Mouse (Mus musculus): Measurements from ENCODE around the gene Pfn3. TPM values are rescaled to one million over a fixed set of nuclear protein-coding genes. Genes with fewer than 3 reads are reported as not detected.

Gene Pfn3
- total RNA-seq, 2 experiments from 2014 or later = not detected

Other genes starting within 250 kb of the Pfn3 start
- gene Nsd1, start 205.4 kb downstream of the Pfn3 start, total RNA-seq (2015; ENCODE audit: low replicate concordance) = 36.9 and 38.2 TPM in 2 replicates
- 50.6 and 85.7 TPM in 2 replicates for gene Nsd1, start 205.4 kb downstream of the Pfn3 start, total RNA-seq (2017; ENCODE audit: low replicate concordance)
- 81.3 and 131 TPM in 2 replicates for gene Prelid1, start 94.7 kb downstream of the Pfn3 start, total RNA-seq (2015; ENCODE audit: low replicate concordance)
- gene Prelid1, start 94.7 kb downstream of the Pfn3 start, total RNA-seq (2017; ENCODE audit: low replicate concordance) = 30.9 and 39.1 TPM in 2 replicates
- 83.3 and 153 TPM in 2 replicates for gene Rab24, start 93.3 kb downstream of the Pfn3 start, total RNA-seq (2015; ENCODE audit: low replicate concordance)
- gene Rab24, start 93.3 kb downstream of the Pfn3 start, total RNA-seq (2017; ENCODE audit: low replicate concordance) = 19.8 and 40.4 TPM in 2 replicates
- 293 and 332 TPM in 2 replicates for gene Mxd3, start 85.4 kb downstream of the Pfn3 start, total RNA-seq (2015; ENCODE audit: low replicate concordance)
- gene Mxd3, start 85.4 kb downstream of the Pfn3 start, total RNA-seq (2017; ENCODE audit: low replicate concordance) = 162 and 195 TPM in 2 replicates
- 45.7 and 55.1 TPM in 2 replicates for gene Lman2, start 52.4 kb downstream of the Pfn3 start, total RNA-seq (2015; ENCODE audit: low replicate concordance)
- 56.6 and 75.6 TPM in 2 replicates for gene Lman2, start 52.4 kb downstream of the Pfn3 start, total RNA-seq (2017; ENCODE audit: low replicate concordance)
- gene Rgs14, start 45.5 kb downstream of the Pfn3 start, total RNA-seq (2015; ENCODE audit: low replicate concordance) = 9.0 and 14.7 TPM in 2 replicates
- gene Rgs14, start 45.5 kb downstream of the Pfn3 start, total RNA-seq (2017; ENCODE audit: low replicate concordance) = 4.2 and 7.9 TPM in 2 replicates
- not detected in 2 replicates for gene Slc34a1, start 17.0 kb downstream of the Pfn3 start, total RNA-seq (2015; ENCODE audit: low replicate concordance)
- gene Slc34a1, start 17.0 kb downstream of the Pfn3 start, total RNA-seq (2017; ENCODE audit: low replicate concordance) = not detected in 2 replicates
- gene F12, start 11.6 kb upstream of the Pfn3 start, total RNA-seq (2015; ENCODE audit: low replicate concordance) = not detected in 2 replicates
- not detected in 2 replicates for gene F12, start 11.6 kb upstream of the Pfn3 start, total RNA-seq (2017; ENCODE audit: low replicate concordance)
- 48.2 and 55.5 TPM in 2 replicates for gene Grk6, start 29.8 kb upstream of the Pfn3 start, total RNA-seq (2015; ENCODE audit: low replicate concordance)
- gene Grk6, start 29.8 kb upstream of the Pfn3 start, total RNA-seq (2017; ENCODE audit: low replicate concordance) = 62.2 and 75.7 TPM in 2 replicates
- not detected in 2 replicates for gene Prr7, start 49.0 kb upstream of the Pfn3 start, total RNA-seq (2015; ENCODE audit: low replicate concordance)
- not detected in 2 replicates for gene Prr7, start 49.0 kb upstream of the Pfn3 start, total RNA-seq (2017; ENCODE audit: low replicate concordance)
- gene Dbn1, start 72.9 kb upstream of the Pfn3 start, total RNA-seq (2015; ENCODE audit: low replicate concordance) = not detected in 2 replicates
- gene Dbn1, start 72.9 kb upstream of the Pfn3 start, total RNA-seq (2017; ENCODE audit: low replicate concordance) = 0.45 TPM in 1 of 2 replicates, not detected in the other
- gene Pdlim7, start 98.4 kb upstream of the Pfn3 start, total RNA-seq (2015; ENCODE audit: low replicate concordance) = 0.84 and 1.4 TPM in 2 replicates
- gene Pdlim7, start 98.4 kb upstream of the Pfn3 start, total RNA-seq (2017; ENCODE audit: low replicate concordance) = 0.15 and 3.5 TPM in 2 replicates
- 23.8 and 31.4 TPM in 2 replicates for gene Dok3, start 114.1 kb upstream of the Pfn3 start, total RNA-seq (2015; ENCODE audit: low replicate concordance)
- 5.5 and 7.1 TPM in 2 replicates for gene Dok3, start 114.1 kb upstream of the Pfn3 start, total RNA-seq (2017; ENCODE audit: low replicate concordance)
- gene Ddx41, start 121.4 kb upstream of the Pfn3 start, total RNA-seq (2015; ENCODE audit: low replicate concordance) = 5.8 and 5.9 TPM in 2 replicates
- 9.1 and 28.7 TPM in 2 replicates for gene Ddx41, start 121.4 kb upstream of the Pfn3 start, total RNA-seq (2017; ENCODE audit: low replicate concordance)
- gene Fam193b, start 155.9 kb upstream of the Pfn3 start, total RNA-seq (2015; ENCODE audit: low replicate concordance) = 39.6 and 64.6 TPM in 2 replicates
- 39.5 and 47.1 TPM in 2 replicates for gene Fam193b, start 155.9 kb upstream of the Pfn3 start, total RNA-seq (2017; ENCODE audit: low replicate concordance)
- 28.1 and 33.2 TPM in 2 replicates for gene Tmed9, start 158.5 kb upstream of the Pfn3 start, total RNA-seq (2015; ENCODE audit: low replicate concordance)
- gene Tmed9, start 158.5 kb upstream of the Pfn3 start, total RNA-seq (2017; ENCODE audit: low replicate concordance) = 31.1 and 62.9 TPM in 2 replicates
- 2.9 and 3.4 TPM in 2 replicates for gene B4galt7, start 184.7 kb upstream of the Pfn3 start, total RNA-seq (2015; ENCODE audit: low replicate concordance)
- 0.53 and 4.0 TPM in 2 replicates for gene B4galt7, start 184.7 kb upstream of the Pfn3 start, total RNA-seq (2017; ENCODE audit: low replicate concordance)
- 15.5 and 34.6 TPM in 2 replicates for gene Caml, start 207.8 kb upstream of the Pfn3 start, total RNA-seq (2015; ENCODE audit: low replicate concordance)
- gene Caml, start 207.8 kb upstream of the Pfn3 start, total RNA-seq (2017; ENCODE audit: low replicate concordance) = 34.7 and 35.4 TPM in 2 replicates
- 40.7 and 51.2 TPM in 2 replicates for gene Ddx46, start 219.8 kb upstream of the Pfn3 start, total RNA-seq (2015; ENCODE audit: low replicate concordance)
- gene Ddx46, start 219.8 kb upstream of the Pfn3 start, total RNA-seq (2017; ENCODE audit: low replicate concordance) = 65.6 and 83.3 TPM in 2 replicates

Measured in erythroid progenitor cell, adult 5-6 weeks (primary cell).